Mouse (Mus musculus) left cerebral cortex, adult 18-20 months (tissue): ENCODE measurements around the gene Smc6. TPM values are rescaled to one million over a fixed set of nuclear protein-coding genes. Genes with fewer than 3 reads are reported as not detected.

Source experiments
- microRNA-seq, 2 experiments: library from miRNA; unstranded; fragments of <30 nt; microRNA quantifications; one replicate each; pipeline ENCODE4 v1.2.0; 2021
- total RNA-seq, 2 experiments: library from RNA; stranded (reverse); gene quantifications; 2 replicates each; pipeline ENCODE4 v1.2.3; 2021

The Smc6 gene
- total RNA-seq, 2 experiments from 2014 or later: 30.4 to 33.4 TPM

Small RNA genes within 50 kb of the gene (microRNA-seq; reads per million reads assigned to microRNA genes)
- gene Mir7675: 0 reads per million in 2 experiments

Other genes with a start within 250 kb of the Smc6 start
- 1 to 10 TPM; 8.5 to 8.6 TPM for gene Kcns3, start 114.8 kb upstream of the Smc6 start, total RNA-seq
- not detected for gene Msgn1, start 56.9 kb upstream of the Smc6 start, total RNA-seq
- 1 to 10 TPM; 1.5 to 2.5 TPM for gene Gen1, start 85 bp upstream of the Smc6 start, total RNA-seq
- gene Vsnl1, start 170.7 kb downstream of the Smc6 start, total RNA-seq: 100 to 1,000 TPM; 707 to 715 TPM
- gene Rad51ap2, start 190.2 kb downstream of the Smc6 start, total RNA-seq: 1 to 10 TPM; 2.0 to 2.5 TPM